Mouse (Mus musculus) brown adipose tissue, adult 24 weeks (tissue): ENCODE results near the gene Fignl2. TPM values are rescaled to one million over a fixed set of nuclear protein-coding genes. Genes with fewer than 3 reads are reported as not detected.
A peak's percentile ranks its signal among the peaks of the same experiment; 100 is the strongest.

Experiments
- H3K27ac ChIP-seq: fragments of 200-500 bp; replicated peaks from 2 replicates; pipeline ENCODE4 v1.5.1; 2012; ENCODE audit warnings: low read depth, mild to moderate bottlenecking, low read length
- H3K4me1 ChIP-seq: fragments of 200-500 bp; 2 replicates; pipeline ENCODE4 v1.6.1; 2012; ENCODE audit warnings: low read length, mixed read lengths; ENCODE audit not compliant: control insufficient read depth, insufficient read depth, insufficient read length
- H3K4me3 ChIP-seq: fragments of 200-500 bp; 2 replicates; pipeline ENCODE4 v1.5.1; 2012; ENCODE audit warnings: low read depth, mild to moderate bottlenecking, low read length, moderate library complexity; ENCODE audit not compliant: insufficient read depth
- polyA plus RNA-seq: library from polyadenylated mRNA; stranded (reverse); fragments of >200 nt; gene quantifications from 2 replicates; pipeline ENCODE4 v1.2.4, GENCODE M21; 2012; ENCODE audit not compliant: missing spikeins, insufficient read depth, insufficient read length

The Fignl2 gene
- polyA plus RNA-seq, 1 experiment: 3.0 TPM

GRCm38 (mm10) chr15:101042613-101043012 lies 35.8 kb downstream of the Fignl2 start:
- no peak overlapping the region for H3K27ac ChIP-seq
- no peak overlapping the region for H3K4me3 ChIP-seq
- H3K4me1 ChIP-seq: 0 out of 2 replicates have a peak, but pooled peaks cover 2% of the 10 kb centered on the region

DNA sequence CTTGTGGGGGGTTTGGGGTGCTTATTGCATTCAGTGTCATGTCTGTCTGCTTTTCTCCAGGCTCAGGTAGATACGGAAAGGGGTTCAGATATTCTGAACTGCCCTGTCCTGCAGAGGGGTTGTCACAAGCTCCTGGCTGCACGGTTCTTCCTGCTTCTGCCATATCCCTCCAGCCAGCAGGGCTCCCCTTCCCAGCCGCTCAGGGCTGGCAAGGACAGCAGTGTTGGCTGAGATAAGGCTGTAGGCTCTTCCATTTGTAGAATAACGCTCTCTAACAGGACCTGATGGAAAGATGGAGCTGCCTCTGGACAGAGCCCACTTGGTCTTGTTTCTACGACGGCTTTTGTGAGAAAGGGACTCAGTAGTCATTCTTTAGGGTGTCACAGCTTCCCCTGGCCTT lies 36.4 kb downstream of the Fignl2 start:
- H3K4me1 ChIP-seq: 0 out of 2 replicates have a peak, but pooled peaks cover 2% of the 10 kb centered on the region
- no peak overlapping the region for H3K27ac ChIP-seq
- no peak overlapping the region for H3K4me3 ChIP-seq

DNA sequence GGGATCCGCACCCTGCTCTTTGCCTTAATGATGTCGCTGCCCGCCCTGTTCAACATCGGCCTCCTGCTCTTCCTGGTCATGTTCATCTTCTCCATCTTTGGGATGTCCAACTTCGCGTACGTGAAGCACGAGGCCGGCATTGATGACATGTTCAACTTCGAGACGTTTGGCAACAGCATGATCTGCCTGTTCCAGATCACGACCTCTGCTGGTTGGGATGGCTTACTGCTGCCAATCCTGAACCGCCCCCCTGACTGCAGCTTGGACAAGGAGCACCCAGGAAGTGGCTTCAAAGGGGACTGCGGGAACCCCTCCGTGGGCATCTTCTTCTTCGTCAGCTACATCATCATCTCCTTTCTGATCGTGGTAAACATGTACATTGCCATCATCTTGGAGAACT lies 38.7 kb downstream of the Fignl2 start:
- H3K4me3 ChIP-seq: no peak overlapping the region
- H3K4me1 ChIP-seq: no peaks in the 10 kb centered on the region
- no peak overlapping the region for H3K27ac ChIP-seq

DNA sequence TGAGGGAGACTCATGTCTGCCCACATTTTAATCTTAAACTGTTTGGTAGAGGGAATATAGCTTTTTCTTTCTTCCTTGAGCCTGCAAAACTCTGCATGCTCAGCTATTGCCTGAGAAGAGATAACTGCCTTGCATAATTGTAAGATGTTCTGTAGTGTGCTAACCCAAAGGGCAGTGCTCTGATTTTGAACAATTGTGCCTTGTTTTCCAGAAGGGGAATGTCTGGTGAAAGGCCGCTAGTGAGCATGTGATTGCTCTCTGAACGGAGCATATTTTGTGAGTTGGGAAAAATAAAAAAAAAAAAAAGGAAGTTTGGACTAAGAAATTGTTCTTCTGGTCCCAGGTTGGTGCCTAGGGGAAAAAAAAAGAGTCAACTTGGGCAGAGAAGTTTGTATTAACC lies 49.4 kb downstream of the Fignl2 start:
- H3K4me3 ChIP-seq: no peak overlapping the region
- H3K4me1 ChIP-seq: no peaks in the 10 kb centered on the region
- H3K27ac ChIP-seq: no peak overlapping the region

GRCm38 (mm10) chr15:101011352-101011751 lies 67.0 kb downstream of the Fignl2 start:
- no peak overlapping the region for H3K27ac ChIP-seq
- H3K4me1 ChIP-seq: no peaks in the 10 kb centered on the region
- H3K4me3 ChIP-seq: no peak overlapping the region

- H3K27ac ChIP-seq: no peak overlapping the region
- H3K4me1 ChIP-seq: no peaks in the 10 kb centered on the region
- no peak overlapping the region for H3K4me3 ChIP-seq
Observed at GRCm38 (mm10) chr15:101008386-101009010, 69.9 kb downstream of the Fignl2 start.

- no peak overlapping the region for H3K27ac ChIP-seq
- no peaks in the 10 kb centered on the region for H3K4me1 ChIP-seq
- no peak overlapping the region for H3K4me3 ChIP-seq
Observed at GRCm38 (mm10) chr15:101007236-101007635, 71.1 kb downstream of the Fignl2 start.

- H3K4me1 ChIP-seq: no peaks in the 10 kb centered on the region
- H3K27ac ChIP-seq: peak overlapping the region; percentile 27; the same call in 1 of the 2 replicates
- H3K4me3 ChIP-seq: peak overlapping the region; percentile 57
Observed at GRCm38 (mm10) chr15:101006251-101007040, 71.9 kb downstream of the Fignl2 start.

DNA sequence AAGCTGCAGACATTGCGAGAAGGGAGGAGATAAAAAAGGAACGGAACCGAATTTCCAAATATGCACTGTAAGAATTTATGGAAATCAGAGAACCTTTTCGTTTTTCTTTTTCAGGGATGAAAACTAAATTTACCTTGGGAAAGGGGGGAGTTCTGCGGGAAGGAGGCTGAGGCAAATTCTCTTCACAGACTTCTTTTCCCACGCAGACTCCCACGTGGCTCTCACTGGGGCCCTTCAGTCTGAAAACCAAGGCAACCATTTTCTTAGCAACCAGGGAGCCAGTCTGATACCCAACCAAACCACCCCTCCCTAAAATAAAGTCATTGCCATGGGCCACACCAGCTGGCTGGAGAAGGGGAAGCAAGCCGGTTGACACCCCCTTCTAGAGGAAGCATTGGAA lies 72.7 kb downstream of the Fignl2 start:
- Histone ChIP-seq H3K27ac (no peak overlapping the region), H3K4me3 (no peak overlapping the region), H3K4me1 (no peaks in the 10 kb centered on the region)

DNA sequence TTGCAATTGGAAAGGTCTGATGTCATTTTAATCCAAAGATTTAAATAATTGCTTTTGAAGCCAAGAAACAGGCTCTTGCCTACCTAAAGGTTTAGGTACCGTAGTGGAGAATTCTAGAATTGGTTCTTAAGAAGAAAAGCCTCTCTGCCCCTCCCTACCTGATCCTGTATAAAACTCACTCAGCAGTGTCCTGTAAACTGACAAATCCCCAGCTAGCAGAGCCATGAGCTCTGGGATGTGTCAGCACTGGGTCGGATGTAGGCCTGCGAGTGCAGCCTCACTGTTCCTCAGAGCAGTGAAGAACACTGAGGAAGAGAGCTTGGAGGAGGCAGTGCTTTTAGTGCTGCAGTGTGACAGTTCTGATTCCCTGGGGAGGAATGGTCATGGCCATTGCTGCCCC lies 73.8 kb downstream of the Fignl2 start:
- no peak overlapping the region for H3K4me3 ChIP-seq
- H3K4me1 ChIP-seq: no peaks in the 10 kb centered on the region
- H3K27ac ChIP-seq: no peak overlapping the region

GRCm38 (mm10) chr15:101002466-101002865 lies 75.9 kb downstream of the Fignl2 start:
- H3K27ac ChIP-seq: no peak overlapping the region
- no peak overlapping the region for H3K4me3 ChIP-seq
- no peaks in the 10 kb centered on the region for H3K4me1 ChIP-seq

- no peak overlapping the region for H3K27ac ChIP-seq
- no peak overlapping the region for H3K4me3 ChIP-seq
Observed at GRCm38 (mm10) chr15:101001685-101002084, 76.7 kb downstream of the Fignl2 start.

More at GRCm38 (mm10) chr15:101001685-101002084, 76.7 kb downstream of the Fignl2 start:
- no peaks in the 10 kb centered on the region for H3K4me1 ChIP-seq

Other genes starting within 250 kb of the Fignl2 start
- 1.3 TPM in 1 of 2 replicates, not detected in the other for gene Scn8a, start 208.7 kb downstream of the Fignl2 start, polyA plus RNA-seq
- not detected in 2 replicates for gene Gm47841, start 31.2 kb downstream of the Fignl2 start, polyA plus RNA-seq
- not detected in 2 replicates for gene Ankrd33, start 37.2 kb upstream of the Fignl2 start, polyA plus RNA-seq
- gene Acvrl1, start 50.0 kb upstream of the Fignl2 start, polyA plus RNA-seq: 9.4 and 13.7 TPM in 2 replicates
- gene Acvr1b, start 95.5 kb upstream of the Fignl2 start, polyA plus RNA-seq: 3.1 and 3.2 TPM in 2 replicates
- 1.7 and 3.7 TPM in 2 replicates for gene Grasp, start 145.6 kb upstream of the Fignl2 start, polyA plus RNA-seq
- 20.8 and 136 TPM in 2 replicates for gene Nr4a1, start 175.7 kb upstream of the Fignl2 start, polyA plus RNA-seq
- 34.8 and 38.0 TPM in 2 replicates for gene Atg101, start 205.7 kb upstream of the Fignl2 start, polyA plus RNA-seq
- gene 6030408B16Rik, start 214.6 kb upstream of the Fignl2 start, polyA plus RNA-seq: 0.91 TPM in 1 of 2 replicates, not detected in the other